Mouse (Mus musculus): ENCODE measurements at regions not wholly inside any gene's neighbourhood (a gene's known extent, or its start where the extent isn't known, plus 50 kb on each side); places are given as distances from the start of the nearest gene placed in this dataset.

- TF ChIP-seq EP300 (IDR thresholded peaks at IDR 0.05; ENCODE audit: low read depth) (no peak), CTCF (IDR thresholded peaks at IDR 0.05; ENCODE audit: low read depth) (no peak)
These were observed 134.9 kb upstream of the Top1 start for GRCm38 (mm10) chr2:160510635-160511421.
